Mouse (Mus musculus) central nervous system, embryonic 11.5 days (tissue): Measurements from ENCODE around the gene Lrrc55. TPM values are rescaled to one million over a fixed set of nuclear protein-coding genes. Genes with fewer than 3 reads are reported as not detected.

ENCODE experiments used
- polyA plus RNA-seq: library from polyadenylated mRNA; depleted of rRNA; stranded (reverse); fragments of >200 nt; gene quantifications from 2 replicates; pipeline ENCODE4 v1.2.3, GENCODE M21; 2012; rRNA removed

Lrrc55 gene
- polyA plus RNA-seq, result 0.95 and 1.8 TPM in 2 replicates

GRCm38 (mm10) chr2:85196901-85197300 lies at the start of gene Lrrc55:
TSS of gene Lrrc55 (minus strand) at chr2:85197197.

GRCm38 (mm10) chr2:85136089-85136488 lies 60.9 kb downstream of the Lrrc55 start, which contains the start of gene Aplnr:
TSS of gene Aplnr (plus strand) at chr2:85136225.

Other genes with a start within 250 kb of the Lrrc55 start
- 4.5 and 14.3 TPM in 2 replicates for gene Prg2, start 216.7 kb downstream of the Lrrc55 start, polyA plus RNA-seq
- gene Prg3, start 209.0 kb downstream of the Lrrc55 start, polyA plus RNA-seq, result 0.50 and 3.7 TPM in 2 replicates
- 320 and 392 TPM in 2 replicates for gene Ssrp1, start 160.0 kb downstream of the Lrrc55 start, polyA plus RNA-seq
- gene P2rx3, start 159.7 kb downstream of the Lrrc55 start, polyA plus RNA-seq, result 4.5 and 8.9 TPM in 2 replicates
- 35.6 and 45.7 TPM in 2 replicates for gene Tnks1bp1, start 149.2 kb downstream of the Lrrc55 start, polyA plus RNA-seq
- gene Aplnr, start 61.0 kb downstream of the Lrrc55 start, polyA plus RNA-seq, result 12.0 and 23.3 TPM in 2 replicates
- not detected in 2 replicates for gene Olfr987, start 142.1 kb upstream of the Lrrc55 start, polyA plus RNA-seq
- not detected in 2 replicates for gene Olfr988, start 166.0 kb upstream of the Lrrc55 start, polyA plus RNA-seq
- not detected in 2 replicates for gene Olfr992, start 212.3 kb upstream of the Lrrc55 start, polyA plus RNA-seq
- gene Olfr993, start 217.7 kb upstream of the Lrrc55 start, polyA plus RNA-seq, result not detected in 2 replicates
- not detected in 2 replicates for gene Olfr994, start 239.3 kb upstream of the Lrrc55 start, polyA plus RNA-seq
- not detected in 2 replicates for gene Olfr995, start 246.4 kb upstream of the Lrrc55 start, polyA plus RNA-seq